Mouse (Mus musculus): ENCODE data around the gene Pes1. TPM values are rescaled to one million over a fixed set of nuclear protein-coding genes. Genes with fewer than 3 reads are reported as not detected.

The Pes1 gene
- polyA plus RNA-seq, 1 experiment from 2014 or later = 32.4 TPM

- H3K27ac ChIP-seq (ENCODE audit: low read length) = no peak overlapping the region
- H3K9ac ChIP-seq (ENCODE audit: low read depth, low read length) = no peak overlapping the region
- H3K36me3 ChIP-seq (ENCODE audit: control insufficient read depth, insufficient read depth) = no peaks in the 10 kb centered on the region
- 19% methylated on average over 4 of the region's 4 CpGs for WGBS (ENCODE audit: insufficient replicate concordance)
- no peak overlapping the region for H3K4me3 ChIP-seq (ENCODE audit: low read depth, low read length)
- no peaks in the 10 kb centered on the region for H3K27me3 ChIP-seq (ENCODE audit: control insufficient read depth, insufficient read depth, low read depth, low read length)
- H3K4me1 ChIP-seq (ENCODE audit: control insufficient read depth, low read depth, low read length) = no peaks in the 10 kb centered on the region
- no peak overlapping the region for H3K4me2 ChIP-seq (ENCODE audit: low read depth, low read length)
- 0 out of 2 replicates have a peak, but pooled peaks have one; percentile 17 for ATAC-seq (ENCODE audit: low read depth)
- no peaks in the 10 kb centered on the region for H3K9me3 ChIP-seq (replicated peaks; ENCODE audit: control insufficient read depth, low read length)
Observed at GRCm38 (mm10) chr11:3930019-3930418, 33.8 kb upstream of the Pes1 start.

- ATAC-seq (ENCODE audit: low read depth) = no peak
- H3K9ac ChIP-seq (ENCODE audit: low read depth, low read length) = no peak overlapping the region
- no peaks in the 10 kb centered on the region for H3K4me1 ChIP-seq (ENCODE audit: control insufficient read depth, low read depth, low read length)
- H3K4me2 ChIP-seq (ENCODE audit: low read depth, low read length) = peak overlapping the region; percentile 49
- no peaks in the 10 kb centered on the region for H3K27me3 ChIP-seq (ENCODE audit: control insufficient read depth, insufficient read depth, low read depth, low read length)
- no peak overlapping the region for H3K27ac ChIP-seq (ENCODE audit: low read length)
- no peaks in the 10 kb centered on the region for H3K36me3 ChIP-seq (ENCODE audit: control insufficient read depth, insufficient read depth)
- H3K4me3 ChIP-seq (ENCODE audit: low read depth, low read length) = peak overlapping the region; percentile 51
- H3K9me3 ChIP-seq (replicated peaks; ENCODE audit: control insufficient read depth, low read length) = no peaks in the 10 kb centered on the region
- whole genome bisulfite sequencing (ENCODE audit: insufficient replicate concordance) = 37% methylated on average over 6 of the region's 6 CpGs
Observed at GRCm38 (mm10) chr11:3930931-3931330, 32.8 kb upstream of the Pes1 start.

- peak within 1 kb of the TSS; percentile 26; the same call in 1 of the 2 replicates for H3K9ac ChIP-seq (ENCODE audit: low read depth, low read length)
- WGBS (ENCODE audit: insufficient replicate concordance) = under 1% methylated on average over 20 of the region's 26 CpGs
- H3K4me2 ChIP-seq (ENCODE audit: low read depth, low read length) = peak within 1 kb of the TSS; percentile 49
Observed at GRCm38 (mm10) chr11:3931511-3932211, 32.1 kb upstream of the Pes1 start, which contains the start of gene Tcn2. Tcn2 (minus strand) TSS chr11:3932159.

GRCm38 (mm10) chr11:3933756-3934285 is 30.0 kb upstream of the Pes1 start:
- H3K36me3 ChIP-seq (ENCODE audit: control insufficient read depth, insufficient read depth) = no peaks in the 10 kb centered on the region
- no peak overlapping the region for H3K4me2 ChIP-seq (ENCODE audit: low read depth, low read length)
- H3K27ac ChIP-seq (ENCODE audit: low read length) = no peak overlapping the region
- no peaks in the 10 kb centered on the region for H3K9me3 ChIP-seq (replicated peaks; ENCODE audit: control insufficient read depth, low read length)
- no peak overlapping the region for H3K9ac ChIP-seq (ENCODE audit: low read depth, low read length)
- ATAC-seq (ENCODE audit: low read depth) = no peak
- WGBS (ENCODE audit: insufficient replicate concordance) = 73% methylated on average over 9 of the region's 9 CpGs
- no peak overlapping the region for H3K4me3 ChIP-seq (ENCODE audit: low read depth, low read length)
- H3K4me1 ChIP-seq (ENCODE audit: control insufficient read depth, low read depth, low read length) = no peaks in the 10 kb centered on the region
- no peaks in the 10 kb centered on the region for H3K27me3 ChIP-seq (ENCODE audit: control insufficient read depth, insufficient read depth, low read depth, low read length)

More at GRCm38 (mm10) chr11:3931511-3932211, 32.1 kb upstream of the Pes1 start, which contains the start of gene Tcn2:
- Histone ChIP-seq H3K4me1 (ENCODE audit: control insufficient read depth, low read depth, low read length) (no peaks in the 10 kb centered on the region), H3K9me3 (replicated peaks; ENCODE audit: control insufficient read depth, low read length) (no peaks in the 10 kb centered on the region), H3K27ac (ENCODE audit: low read length) (no peak within 1 kb of the TSS), H3K4me3 (ENCODE audit: low read depth, low read length) (peak within 1 kb of the TSS; percentile 51), H3K36me3 (ENCODE audit: control insufficient read depth, insufficient read depth) (no peaks in the 10 kb centered on the region), H3K27me3 (ENCODE audit: control insufficient read depth, insufficient read depth, low read depth, low read length) (no peaks in the 10 kb centered on the region)
- peak; percentile 78 for ATAC-seq (ENCODE audit: low read depth)

- H3K9ac ChIP-seq (ENCODE audit: low read depth, low read length) = no peak overlapping the region
- H3K9me3 ChIP-seq (replicated peaks; ENCODE audit: control insufficient read depth, low read length) = no peaks in the 10 kb centered on the region
- H3K4me2 ChIP-seq (ENCODE audit: low read depth, low read length) = no peak overlapping the region
- H3K27ac ChIP-seq (ENCODE audit: low read length) = no peak overlapping the region
- H3K4me3 ChIP-seq (ENCODE audit: low read depth, low read length) = no peak overlapping the region
- no peaks in the 10 kb centered on the region for H3K36me3 ChIP-seq (ENCODE audit: control insufficient read depth, insufficient read depth)
- H3K27me3 ChIP-seq (ENCODE audit: control insufficient read depth, insufficient read depth, low read depth, low read length) = no peaks in the 10 kb centered on the region
- no peaks in the 10 kb centered on the region for H3K4me1 ChIP-seq (ENCODE audit: control insufficient read depth, low read depth, low read length)
- ATAC-seq (ENCODE audit: low read depth) = no peak
- WGBS (ENCODE audit: insufficient replicate concordance) = 57% methylated on average over 4 of the region's 4 CpGs
Observed at GRCm38 (mm10) chr11:3935135-3935534, 28.6 kb upstream of the Pes1 start.

GRCm38 (mm10) chr11:3936318-3936717 is 27.5 kb upstream of the Pes1 start:
- H3K36me3 ChIP-seq (ENCODE audit: control insufficient read depth, insufficient read depth) = no peaks in the 10 kb centered on the region
- H3K4me2 ChIP-seq (ENCODE audit: low read depth, low read length) = no peak overlapping the region
- ATAC-seq (ENCODE audit: low read depth) = no peak
- H3K4me1 ChIP-seq (ENCODE audit: control insufficient read depth, low read depth, low read length) = no peaks in the 10 kb centered on the region
- no peak overlapping the region for H3K4me3 ChIP-seq (ENCODE audit: low read depth, low read length)
- no peaks in the 10 kb centered on the region for H3K9me3 ChIP-seq (replicated peaks; ENCODE audit: control insufficient read depth, low read length)
- H3K27me3 ChIP-seq (ENCODE audit: control insufficient read depth, insufficient read depth, low read depth, low read length) = no peaks in the 10 kb centered on the region
- no peak overlapping the region for H3K9ac ChIP-seq (ENCODE audit: low read depth, low read length)
- 60% methylated on average over 3 of the region's 3 CpGs for WGBS (ENCODE audit: insufficient replicate concordance)
- no peak overlapping the region for H3K27ac ChIP-seq (ENCODE audit: low read length)

GRCm38 (mm10) chr11:3937321-3937874 is 26.4 kb upstream of the Pes1 start:
- H3K27ac ChIP-seq (ENCODE audit: low read length) = no peak overlapping the region
- no peaks in the 10 kb centered on the region for H3K9me3 ChIP-seq (replicated peaks; ENCODE audit: control insufficient read depth, low read length)
- no peaks in the 10 kb centered on the region for H3K27me3 ChIP-seq (ENCODE audit: control insufficient read depth, insufficient read depth, low read depth, low read length)
- no peak overlapping the region for H3K9ac ChIP-seq (ENCODE audit: low read depth, low read length)
- ATAC-seq (ENCODE audit: low read depth) = no peak
- WGBS (ENCODE audit: insufficient replicate concordance) = 73% methylated on average over 13 of the region's 13 CpGs
- H3K4me3 ChIP-seq (ENCODE audit: low read depth, low read length) = no peak overlapping the region
- no peaks in the 10 kb centered on the region for H3K36me3 ChIP-seq (ENCODE audit: control insufficient read depth, insufficient read depth)
- no peak overlapping the region for H3K4me2 ChIP-seq (ENCODE audit: low read depth, low read length)
- H3K4me1 ChIP-seq (ENCODE audit: control insufficient read depth, low read depth, low read length) = no peaks in the 10 kb centered on the region

GRCm38 (mm10) chr11:3941371-3941770 is 22.4 kb upstream of the Pes1 start:
- no peaks in the 10 kb centered on the region for H3K36me3 ChIP-seq (ENCODE audit: control insufficient read depth, insufficient read depth)
- H3K4me1 ChIP-seq (ENCODE audit: control insufficient read depth, low read depth, low read length) = no peaks in the 10 kb centered on the region
- ATAC-seq (ENCODE audit: low read depth) = no peak
- H3K27ac ChIP-seq (ENCODE audit: low read length) = no peak overlapping the region
- H3K27me3 ChIP-seq (ENCODE audit: control insufficient read depth, insufficient read depth, low read depth, low read length) = peaks cover 5% of the 10 kb centered on the region; the same call in 1 of the 2 replicates
- 67% methylated on average over 7 of the region's 7 CpGs for WGBS (ENCODE audit: insufficient replicate concordance)
- H3K4me3 ChIP-seq (ENCODE audit: low read depth, low read length) = no peak overlapping the region
- no peak overlapping the region for H3K9ac ChIP-seq (ENCODE audit: low read depth, low read length)
- no peak overlapping the region for H3K4me2 ChIP-seq (ENCODE audit: low read depth, low read length)
- H3K9me3 ChIP-seq (replicated peaks; ENCODE audit: control insufficient read depth, low read length) = no peaks in the 10 kb centered on the region

- no peak overlapping the region for H3K4me3 ChIP-seq (ENCODE audit: low read depth, low read length)
- H3K4me1 ChIP-seq (ENCODE audit: control insufficient read depth, low read depth, low read length) = no peaks in the 10 kb centered on the region
- no peaks in the 10 kb centered on the region for H3K9me3 ChIP-seq (replicated peaks; ENCODE audit: control insufficient read depth, low read length)
- no peak overlapping the region for H3K9ac ChIP-seq (ENCODE audit: low read depth, low read length)
- H3K36me3 ChIP-seq (ENCODE audit: control insufficient read depth, insufficient read depth) = no peaks in the 10 kb centered on the region
- 17% methylated on average over 1 of the region's 1 CpGs for WGBS (ENCODE audit: insufficient replicate concordance)
- H3K4me2 ChIP-seq (ENCODE audit: low read depth, low read length) = no peak overlapping the region
- ATAC-seq (ENCODE audit: low read depth) = no peak
- H3K27ac ChIP-seq (ENCODE audit: low read length) = no peak overlapping the region
- H3K27me3 ChIP-seq (ENCODE audit: control insufficient read depth, insufficient read depth, low read depth, low read length) = peaks cover 5% of the 10 kb centered on the region; the same call in 1 of the 2 replicates
Observed at GRCm38 (mm10) chr11:3946386-3946785, 17.4 kb upstream of the Pes1 start.

All from liver, embryonic 16.5 days (tissue).